Comparison of ENCODE assay signal across 20 mouse cellular contexts in the genomic region with DNA sequence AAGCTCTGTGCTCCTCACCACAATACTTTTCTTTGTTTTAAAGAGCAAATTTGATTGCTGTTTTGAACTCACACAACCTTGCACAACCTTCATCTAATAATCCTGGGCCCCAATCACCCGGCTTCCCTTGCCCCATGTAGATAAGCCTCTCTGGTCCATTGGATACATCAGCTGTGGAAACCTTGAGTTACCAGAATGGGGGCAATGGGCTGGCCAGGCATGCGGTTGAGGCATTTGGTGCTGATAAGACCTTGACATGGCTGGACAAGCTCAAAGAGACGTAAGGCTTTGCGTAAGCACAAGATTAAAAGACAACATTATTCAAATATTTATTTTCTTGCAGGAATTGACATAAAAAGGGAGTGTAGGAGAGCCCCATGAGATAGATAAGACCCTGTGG.
"Had no signal": no experiment of that assay in that cellular context is flagged by ENCODE, and none has a peak within 500 bp of the region (broad histone marks: within the 10 kb centered on the region; RNA-seq: fewer than 3 reads in every experiment).

No protein-coding gene starts in this region.

- H3K36me3 ChIP-seq: intestine, embryonic 15.5 days; kidney, embryonic 15.5 days; liver, embryonic 13.5 days; midbrain, embryonic 12.5 days; midbrain, embryonic 15.5 days; neural tube, embryonic 12.5 days; neural tube, embryonic 15.5 days had no signal

- H3K4me1 ChIP-seq: intestine, embryonic 15.5 days; liver, embryonic 13.5 days; midbrain, embryonic 15.5 days; neural tube, embryonic 15.5 days had no signal

- H3K4me2 ChIP-seq: intestine, embryonic 15.5 days; kidney, embryonic 15.5 days; liver, embryonic 13.5 days; midbrain, embryonic 12.5 days; midbrain, embryonic 15.5 days; neural tube, embryonic 12.5 days; neural tube, embryonic 15.5 days had no signal

- DNase-seq: kidney, adult 11 months; kidney, adult 8-10 months; kidney, postnatal 10 days; kidney, postnatal 36 days; layer of hippocampus, postnatal 36 days; liver, embryonic 13.5 days; lung, adult 2 months; lung, postnatal 14 days; right cerebral cortex, adult 18-20 months; right cerebral cortex, postnatal 14 days; right cerebral cortex, postnatal 4 days; thymus, postnatal 25 days had no signal

- H3K9ac ChIP-seq: intestine, embryonic 15.5 days; kidney, embryonic 15.5 days; liver, embryonic 13.5 days; midbrain, embryonic 12.5 days; midbrain, embryonic 15.5 days; neural tube, embryonic 12.5 days; neural tube, embryonic 15.5 days had no signal

- H3K9me3 ChIP-seq: intestine, embryonic 15.5 days; kidney, embryonic 15.5 days; liver, embryonic 13.5 days; midbrain, embryonic 12.5 days; midbrain, embryonic 15.5 days; neural tube, embryonic 12.5 days; neural tube, embryonic 15.5 days had no signal

- H3K27ac ChIP-seq: intestine, embryonic 15.5 days; kidney, embryonic 15.5 days; left cerebral cortex, adult 2 months; liver, embryonic 13.5 days; macrophage; midbrain, embryonic 12.5 days; midbrain, embryonic 15.5 days; neural tube, embryonic 12.5 days; neural tube, embryonic 15.5 days had no signal

- H3K27me3 ChIP-seq: intestine, embryonic 15.5 days; kidney, embryonic 15.5 days; liver, embryonic 13.5 days; midbrain, embryonic 12.5 days; midbrain, embryonic 15.5 days; neural tube, embryonic 12.5 days; neural tube, embryonic 15.5 days had no signal

- ATAC-seq: intestine, embryonic 15.5 days; midbrain, embryonic 15.5 days had no signal

- H3K4me3 ChIP-seq: intestine, embryonic 15.5 days; kidney, embryonic 15.5 days; left cerebral cortex, adult 2 months; liver, embryonic 13.5 days; midbrain, embryonic 12.5 days; midbrain, embryonic 15.5 days; neural tube, embryonic 12.5 days; neural tube, embryonic 15.5 days had no signal
